21 mouse cellular contexts compared by ENCODE assay signal in the genomic region with DNA sequence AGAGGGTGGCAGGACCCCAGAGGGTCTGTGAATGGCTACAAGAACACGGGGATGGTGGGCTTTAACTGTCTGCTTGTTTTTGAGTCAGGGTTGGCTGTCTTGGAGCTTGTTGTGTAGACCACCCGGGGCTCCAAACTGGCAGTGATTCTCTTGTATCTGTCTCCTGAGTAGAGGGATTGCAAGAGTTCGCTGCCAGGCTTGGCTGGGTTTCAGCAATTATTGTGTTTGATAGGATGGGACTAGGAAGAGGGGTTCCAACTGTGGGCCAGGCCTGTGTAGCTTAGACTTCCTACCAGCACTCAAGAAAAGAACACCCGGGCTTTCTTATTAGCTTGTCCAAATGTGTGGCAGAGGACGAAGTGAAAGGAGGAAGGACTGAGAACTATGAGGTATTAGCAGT. TPM values are rescaled to one million over a fixed set of nuclear protein-coding genes. Genes with fewer than 3 reads are reported as not detected.
A peak's percentile ranks its signal among the peaks of the same experiment; 100 is the strongest.
DNase-seq lines count a peak whose midpoint lies in the region; ATAC-seq and TF ChIP-seq lines count a peak whose summit lies in the region.
"Had no signal": no experiment of that assay in that cellular context is flagged by ENCODE, and none has a peak within 500 bp of the region (broad histone marks: within the 10 kb centered on the region; RNA-seq: fewer than 3 reads in every experiment).

No protein-coding gene starts in this region.

- TF ChIP-seq CTCF in forebrain, postnatal 0 days (IDR thresholded peaks at IDR 0.05; ENCODE audit: low read depth): no peak
- no peak for TF ChIP-seq CTCF in midbrain, postnatal 0 days (IDR thresholded peaks at IDR 0.05)
- TF ChIP-seq CTCF in brain, embryonic 14.5 days (IDR thresholded peaks at IDR 0.05; ENCODE audit: borderline replicate concordance, extremely low read depth, insufficient read depth, insufficient read length): no peak

- no peak overlapping the region for H3K4me3 ChIP-seq in forebrain, postnatal 0 days (ENCODE audit: low read depth, low read length)
- no peak overlapping the region for H3K4me3 ChIP-seq in forebrain, embryonic 10.5 days
- no peak overlapping the region for H3K4me3 ChIP-seq in midbrain, postnatal 0 days (ENCODE audit: low read depth, low read length)
- H3K4me3 ChIP-seq in midbrain, embryonic 10.5 days: no peak overlapping the region
- H3K4me3 ChIP-seq: embryonic facial prominence, embryonic 13.5 days; gastrocnemius, adult 2 months; heart, embryonic 13.5 days; hindbrain, embryonic 15.5 days had no signal

- 46% methylated on average over 5 of the region's 5 CpGs for WGBS in forebrain, postnatal 0 days
- WGBS in forebrain, embryonic 10.5 days: 77% methylated on average over 5 of the region's 5 CpGs
- 67% methylated on average over 5 of the region's 5 CpGs for WGBS in midbrain, postnatal 0 days
- WGBS in midbrain, embryonic 10.5 days: 84% methylated on average over 5 of the region's 5 CpGs

- no peak overlapping the region for H3K27ac ChIP-seq in forebrain, postnatal 0 days (ENCODE audit: low read depth, low read length)
- no peak overlapping the region for H3K27ac ChIP-seq in forebrain, embryonic 10.5 days
- no peak overlapping the region for H3K27ac ChIP-seq in midbrain, postnatal 0 days (ENCODE audit: low read depth, low read length)
- H3K27ac ChIP-seq in midbrain, embryonic 10.5 days (replicated peaks): no peak overlapping the region
- H3K27ac ChIP-seq: embryonic facial prominence, embryonic 13.5 days; gastrocnemius, adult 2 months; heart, embryonic 13.5 days; hindbrain, embryonic 15.5 days had no signal

- peak; percentile 76 to 85 for DNase-seq in cerebellum, postnatal 10 days
- DNase-seq in forebrain, postnatal 0 days: peak; percentile 30
- no peak for DNase-seq in forebrain, embryonic 10.5 days (ENCODE audit: extremely low spot score, low spot score)
- peak; percentile 54 for DNase-seq in midbrain, postnatal 0 days (ENCODE audit: low spot score)
- no peak for DNase-seq in midbrain, embryonic 10.5 days (ENCODE audit: low spot score)
- DNase-seq in brain, embryonic 14.5 days (ENCODE audit: low read depth): peak; percentile 62
- no peak for DNase-seq in retina, embryonic 14.5 days (ENCODE audit: low spot score)
- DNase-seq: cerebellum, adult 2 months; gastrocnemius, adult 2 months; gastrocnemius, postnatal 25 days; heart, postnatal 36 days; kidney, adult 11 months; kidney, adult 9 months had no signal

- no peak for ATAC-seq in cerebellum, adult (ENCODE audit: insufficient number of reproducible peaks, low FRiP score, low TSS enrichment)
- no peak for ATAC-seq in forebrain, postnatal 0 days
- no peak for ATAC-seq in midbrain, postnatal 0 days (ENCODE audit: low FRiP score)
- ATAC-seq: activated CD4-positive, CD25-positive, alpha-beta regulatory T cell, adult 4 months; Patski had no signal

- TF ChIP-seq POLR2A in brain, embryonic 14.5 days (IDR thresholded peaks at IDR 0.05; ENCODE audit: borderline replicate concordance, extremely low read depth, insufficient read depth, insufficient read length, poor library complexity, severe bottlenecking): no peak

- H3K27me3 ChIP-seq in forebrain, postnatal 0 days (ENCODE audit: insufficient read depth, low read length): no peaks in the 10 kb centered on the region
- no peaks in the 10 kb centered on the region for H3K27me3 ChIP-seq in forebrain, embryonic 10.5 days (ENCODE audit: poor library complexity, severe bottlenecking)
- no peaks in the 10 kb centered on the region for H3K27me3 ChIP-seq in midbrain, postnatal 0 days (ENCODE audit: insufficient read depth, low read length)
- H3K27me3 ChIP-seq in midbrain, embryonic 10.5 days (ENCODE audit: low read depth, poor library complexity, severe bottlenecking): no peaks in the 10 kb centered on the region
- H3K27me3 ChIP-seq: CH12.LX; embryonic facial prominence, embryonic 13.5 days; heart, embryonic 13.5 days; hindbrain, embryonic 15.5 days had no signal

- H3K36me3 ChIP-seq in forebrain, postnatal 0 days (ENCODE audit: insufficient read depth): no peaks in the 10 kb centered on the region
- H3K36me3 ChIP-seq in forebrain, embryonic 10.5 days (replicated peaks): no peaks in the 10 kb centered on the region
- no peaks in the 10 kb centered on the region for H3K36me3 ChIP-seq in midbrain, postnatal 0 days (ENCODE audit: insufficient read depth, low read length)
- no peaks in the 10 kb centered on the region for H3K36me3 ChIP-seq in midbrain, embryonic 10.5 days
- H3K36me3 ChIP-seq: embryonic facial prominence, embryonic 13.5 days; heart, embryonic 13.5 days; hindbrain, embryonic 15.5 days had no signal

- H3K4me1 ChIP-seq in forebrain, postnatal 0 days (ENCODE audit: insufficient read depth): no peaks in the 10 kb centered on the region
- H3K4me1 ChIP-seq in forebrain, embryonic 10.5 days: no peaks in the 10 kb centered on the region
- no peaks in the 10 kb centered on the region for H3K4me1 ChIP-seq in midbrain, postnatal 0 days (ENCODE audit: insufficient read depth, low read length)
- no peaks in the 10 kb centered on the region for H3K4me1 ChIP-seq in midbrain, embryonic 10.5 days
- H3K4me1 ChIP-seq: embryonic facial prominence, embryonic 13.5 days; heart, embryonic 13.5 days; hindbrain, embryonic 15.5 days had no signal

- H3K9me3 ChIP-seq in forebrain, postnatal 0 days (ENCODE audit: low read length): no peaks in the 10 kb centered on the region
- H3K9me3 ChIP-seq in forebrain, embryonic 10.5 days: no peaks in the 10 kb centered on the region
- H3K9me3 ChIP-seq in midbrain, postnatal 0 days (ENCODE audit: low read length): no peaks in the 10 kb centered on the region
- no peaks in the 10 kb centered on the region for H3K9me3 ChIP-seq in midbrain, embryonic 10.5 days (replicated peaks)
- H3K9me3 ChIP-seq: embryonic facial prominence, embryonic 13.5 days; heart, embryonic 13.5 days; hindbrain, embryonic 15.5 days had no signal

- no peak overlapping the region for H3K4me2 ChIP-seq in forebrain, postnatal 0 days (ENCODE audit: low read depth)
- no peak overlapping the region for H3K4me2 ChIP-seq in midbrain, postnatal 0 days (ENCODE audit: low read depth, low read length, poor library complexity, severe bottlenecking)
- H3K4me2 ChIP-seq: embryonic facial prominence, embryonic 13.5 days; heart, embryonic 13.5 days; hindbrain, embryonic 15.5 days had no signal

- H3K9ac ChIP-seq in forebrain, postnatal 0 days: no peak overlapping the region
- no peak overlapping the region for H3K9ac ChIP-seq in midbrain, postnatal 0 days (replicated peaks; ENCODE audit: low read length, poor library complexity, severe bottlenecking)
- H3K9ac ChIP-seq: embryonic facial prominence, embryonic 13.5 days; heart, embryonic 13.5 days; hindbrain, embryonic 15.5 days had no signal

RNA-seq across cellular contexts. Expression of gene Adam23, which starts 44.6 kb away (rescaled TPM):
- 52.8 and 65.6 TPM in 2 replicates for total RNA-seq in forebrain, postnatal 0 days (2014; rRNA removed)
- polyA plus RNA-seq in forebrain, postnatal 0 days (2015; fragmentation: Nextera tagmentation; extraction: Ambion mirVana): 11.2 and 16.4 TPM in 2 replicates
- polyA plus RNA-seq in forebrain, embryonic 10.5 days (2016; fragmentation: Nextera tagmentation; extraction: Ambion mirVana): 3.6 and 3.7 TPM in 2 replicates
- 64.0 and 65.3 TPM in 2 replicates for total RNA-seq in midbrain, postnatal 0 days (2014; rRNA removed)
- polyA plus RNA-seq in midbrain, postnatal 0 days (2015; fragmentation: Nextera tagmentation; extraction: Ambion mirVana): 15.5 and 19.5 TPM in 2 replicates
- 4.2 and 5.9 TPM in 2 replicates for polyA plus RNA-seq in midbrain, embryonic 10.5 days (2016; fragmentation: Nextera tagmentation; extraction: Ambion mirVana)
- polyA plus RNA-seq in brain, embryonic 14.5 days (2012; rRNA removed): 23.6 and 29.4 TPM in 2 replicates
- total RNA-seq: CH12.LX; granulocyte monocyte progenitor cell, adult 5-6 weeks had no signal
- polyA plus RNA-seq: activated CD4-positive, CD25-positive, alpha-beta regulatory T cell, adult 4 months; Patski had no signal

Comparison
In these comparisons a context has a peak if more than half of its experiments do, and no peak if none do; other contexts are left out.
1. DNase-seq: peak in cerebellum, postnatal 10 days (2 of 2), forebrain, postnatal 0 days (single experiment), midbrain, postnatal 0 days (single experiment) and brain, embryonic 14.5 days (single experiment); none in forebrain, embryonic 10.5 days (single experiment), midbrain, embryonic 10.5 days (single experiment) and retina, embryonic 14.5 days (single experiment).